Mouse (Mus musculus): Measurements from ENCODE around the gene Urb2. TPM values are rescaled to one million over a fixed set of nuclear protein-coding genes. Genes with fewer than 3 reads are reported as not detected.

Gene Urb2
- polyA plus RNA-seq, 1 experiment from 2014 or later: 4.6 TPM

- 70% methylated on average over 7 of the region's 7 CpGs for WGBS
- Histone ChIP-seq H3K9me3 (ENCODE audit: control insufficient read depth, low read length) (no peaks in the 10 kb centered on the region), H3K27me3 (replicated peaks; ENCODE audit: control insufficient read depth, insufficient read depth, low read length) (no peaks in the 10 kb centered on the region), H3K4me1 (replicated peaks; ENCODE audit: control insufficient read depth, insufficient read depth, low read length) (no peaks in the 10 kb centered on the region), H3K36me3 (ENCODE audit: control insufficient read depth, insufficient read depth) (no peaks in the 10 kb centered on the region), H3K4me2 (ENCODE audit: low read length) (no peak overlapping the region), H3K9ac (replicated peaks; ENCODE audit: low read depth, low read length) (no peak overlapping the region), H3K27ac (ENCODE audit: low read length) (no peak overlapping the region), H3K4me3 (replicated peaks; ENCODE audit: low read length) (no peak overlapping the region)
- no peak for ATAC-seq
These were observed 57.7 kb downstream of the Urb2 start for GRCm38 (mm10) chr8:124078969-124079368.

- Histone ChIP-seq H3K4me1 (replicated peaks; ENCODE audit: control insufficient read depth, insufficient read depth, low read length) (no peaks in the 10 kb centered on the region), H3K4me2 (ENCODE audit: low read length) (no peak overlapping the region), H3K27ac (ENCODE audit: low read length) (no peak overlapping the region), H3K9me3 (ENCODE audit: control insufficient read depth, low read length) (no peaks in the 10 kb centered on the region), H3K4me3 (replicated peaks; ENCODE audit: low read length) (no peak overlapping the region), H3K36me3 (ENCODE audit: control insufficient read depth, insufficient read depth) (no peaks in the 10 kb centered on the region), H3K9ac (replicated peaks; ENCODE audit: low read depth, low read length) (no peak overlapping the region), H3K27me3 (replicated peaks; ENCODE audit: control insufficient read depth, insufficient read depth, low read length) (no peaks in the 10 kb centered on the region)
- WGBS: 87% methylated on average over 21 of the region's 21 CpGs
- ATAC-seq: no peak
These were observed 59.4 kb downstream of the Urb2 start for GRCm38 (mm10) chr8:124080467-124081326.

GRCm38 (mm10) chr8:124082616-124083015 is 61.3 kb downstream of the Urb2 start:
- no peak overlapping the region for H3K9ac ChIP-seq (replicated peaks; ENCODE audit: low read depth, low read length)
- H3K9me3 ChIP-seq (ENCODE audit: control insufficient read depth, low read length): no peaks in the 10 kb centered on the region
- H3K27me3 ChIP-seq (replicated peaks; ENCODE audit: control insufficient read depth, insufficient read depth, low read length): no peaks in the 10 kb centered on the region
- no peak for ATAC-seq
- WGBS: 91% methylated on average over 8 of the region's 8 CpGs
- no peak overlapping the region for H3K4me2 ChIP-seq (ENCODE audit: low read length)
- H3K27ac ChIP-seq (ENCODE audit: low read length): no peak overlapping the region
- H3K36me3 ChIP-seq (ENCODE audit: control insufficient read depth, insufficient read depth): no peaks in the 10 kb centered on the region
- no peak overlapping the region for H3K4me3 ChIP-seq (replicated peaks; ENCODE audit: low read length)
- no peaks in the 10 kb centered on the region for H3K4me1 ChIP-seq (replicated peaks; ENCODE audit: control insufficient read depth, insufficient read depth, low read length)

GRCm38 (mm10) chr8:124083611-124084010 is 62.3 kb downstream of the Urb2 start:
- Histone ChIP-seq H3K4me2 (ENCODE audit: low read length) (no peak overlapping the region), H3K4me3 (replicated peaks; ENCODE audit: low read length) (no peak overlapping the region), H3K9me3 (ENCODE audit: control insufficient read depth, low read length) (no peaks in the 10 kb centered on the region), H3K27me3 (replicated peaks; ENCODE audit: control insufficient read depth, insufficient read depth, low read length) (no peaks in the 10 kb centered on the region), H3K9ac (replicated peaks; ENCODE audit: low read depth, low read length) (no peak overlapping the region), H3K36me3 (ENCODE audit: control insufficient read depth, insufficient read depth) (no peaks in the 10 kb centered on the region), H3K4me1 (replicated peaks; ENCODE audit: control insufficient read depth, insufficient read depth, low read length) (no peaks in the 10 kb centered on the region), H3K27ac (ENCODE audit: low read length) (no peak overlapping the region)
- 81% methylated on average over 7 of the region's 7 CpGs for WGBS
- no peak for ATAC-seq

GRCm38 (mm10) chr8:124085668-124086067 is 64.4 kb downstream of the Urb2 start:
- WGBS: 75% methylated on average over 4 of the region's 4 CpGs
- ATAC-seq: no peak

GRCm38 (mm10) chr8:124088092-124088613 is 66.8 kb downstream of the Urb2 start:
- Histone ChIP-seq H3K4me2 (ENCODE audit: low read length) (no peak overlapping the region), H3K27me3 (replicated peaks; ENCODE audit: control insufficient read depth, insufficient read depth, low read length) (no peaks in the 10 kb centered on the region), H3K4me3 (replicated peaks; ENCODE audit: low read length) (no peak overlapping the region), H3K9ac (replicated peaks; ENCODE audit: low read depth, low read length) (no peak overlapping the region), H3K36me3 (ENCODE audit: control insufficient read depth, insufficient read depth) (no peaks in the 10 kb centered on the region), H3K27ac (ENCODE audit: low read length) (no peak overlapping the region), H3K4me1 (replicated peaks; ENCODE audit: control insufficient read depth, insufficient read depth, low read length) (no peaks in the 10 kb centered on the region), H3K9me3 (ENCODE audit: control insufficient read depth, low read length) (no peaks in the 10 kb centered on the region)
- no peak for ATAC-seq
- 40% methylated on average over 11 of the region's 11 CpGs for WGBS

More at GRCm38 (mm10) chr8:124085668-124086067, 64.4 kb downstream of the Urb2 start:
- H3K27me3 ChIP-seq (replicated peaks; ENCODE audit: control insufficient read depth, insufficient read depth, low read length): no peaks in the 10 kb centered on the region
- no peak overlapping the region for H3K4me3 ChIP-seq (replicated peaks; ENCODE audit: low read length)
- H3K27ac ChIP-seq (ENCODE audit: low read length): no peak overlapping the region
- H3K4me2 ChIP-seq (ENCODE audit: low read length): no peak overlapping the region
- no peaks in the 10 kb centered on the region for H3K4me1 ChIP-seq (replicated peaks; ENCODE audit: control insufficient read depth, insufficient read depth, low read length)
- H3K9ac ChIP-seq (replicated peaks; ENCODE audit: low read depth, low read length): no peak overlapping the region
- H3K9me3 ChIP-seq (ENCODE audit: control insufficient read depth, low read length): no peaks in the 10 kb centered on the region
- H3K36me3 ChIP-seq (ENCODE audit: control insufficient read depth, insufficient read depth): no peaks in the 10 kb centered on the region

GRCm38 (mm10) chr8:124089016-124089415 is 67.7 kb downstream of the Urb2 start:
- no peaks in the 10 kb centered on the region for H3K36me3 ChIP-seq (ENCODE audit: control insufficient read depth, insufficient read depth)
- H3K9me3 ChIP-seq (ENCODE audit: control insufficient read depth, low read length): no peaks in the 10 kb centered on the region
- no peak overlapping the region for H3K27ac ChIP-seq (ENCODE audit: low read length)
- H3K4me2 ChIP-seq (ENCODE audit: low read length): no peak overlapping the region
- 82% methylated on average over 5 of the region's 5 CpGs for WGBS
- no peak overlapping the region for H3K4me3 ChIP-seq (replicated peaks; ENCODE audit: low read length)
- H3K9ac ChIP-seq (replicated peaks; ENCODE audit: low read depth, low read length): no peak overlapping the region
- H3K27me3 ChIP-seq (replicated peaks; ENCODE audit: control insufficient read depth, insufficient read depth, low read length): no peaks in the 10 kb centered on the region
- no peaks in the 10 kb centered on the region for H3K4me1 ChIP-seq (replicated peaks; ENCODE audit: control insufficient read depth, insufficient read depth, low read length)
- no peak for ATAC-seq

GRCm38 (mm10) chr8:124090473-124090872 is 69.2 kb downstream of the Urb2 start:
- Histone ChIP-seq H3K27me3 (replicated peaks; ENCODE audit: control insufficient read depth, insufficient read depth, low read length) (no peaks in the 10 kb centered on the region), H3K4me2 (ENCODE audit: low read length) (no peak overlapping the region), H3K36me3 (ENCODE audit: control insufficient read depth, insufficient read depth) (no peaks in the 10 kb centered on the region), H3K27ac (ENCODE audit: low read length) (no peak overlapping the region), H3K4me1 (replicated peaks; ENCODE audit: control insufficient read depth, insufficient read depth, low read length) (no peaks in the 10 kb centered on the region), H3K4me3 (replicated peaks; ENCODE audit: low read length) (no peak overlapping the region), H3K9ac (replicated peaks; ENCODE audit: low read depth, low read length) (no peak overlapping the region), H3K9me3 (ENCODE audit: control insufficient read depth, low read length) (no peaks in the 10 kb centered on the region)
- ATAC-seq: no peak
- WGBS: 90% methylated on average over 5 of the region's 5 CpGs
